10 mouse cellular contexts compared by ENCODE assay signal in genomic region chr6:42612218-42612617, GRCm38 (mm10). TPM values are rescaled to one million over a fixed set of nuclear protein-coding genes. Genes with fewer than 3 reads are reported as not detected.
DNase-seq lines count a peak whose midpoint lies in the region; ATAC-seq and TF ChIP-seq lines count a peak whose summit lies in the region.
"Had no signal": no experiment of that assay in that cellular context is flagged by ENCODE, and none has a peak within 500 bp of the region (broad histone marks: within the 10 kb centered on the region; RNA-seq: fewer than 3 reads in every experiment).

No protein-coding gene starts in this region.

- TF ChIP-seq CTCF in lung, embryonic 14.5 days (IDR thresholded peaks at IDR 0.05; ENCODE audit: low read depth): peak; percentile 63

- H3K4me1 ChIP-seq in lung, embryonic 14.5 days (ENCODE audit: insufficient read depth): no peaks in the 10 kb centered on the region

- no peaks in the 10 kb centered on the region for H3K27me3 ChIP-seq in lung, embryonic 14.5 days (ENCODE audit: insufficient read depth, low read length)

- no peaks in the 10 kb centered on the region for H3K36me3 ChIP-seq in lung, embryonic 14.5 days (ENCODE audit: insufficient read depth)

- ATAC-seq in lung, embryonic 14.5 days (ENCODE audit: insufficient read depth): no peak

- H3K4me3 ChIP-seq in lung, embryonic 14.5 days (ENCODE audit: low read depth, low read length): no peak overlapping the region

- H3K27ac ChIP-seq in lung, embryonic 14.5 days (ENCODE audit: low read depth): no peak overlapping the region

- H3K9ac ChIP-seq in lung, embryonic 14.5 days: no peak overlapping the region

- peak; percentile 3 to 6 for DNase-seq in heart, adult 18-20 months
- no peak for DNase-seq in heart, postnatal 4 days
- DNase-seq in lung, embryonic 14.5 days: peak; percentile 50
- DNase-seq in lung, adult 18-20 months: no peak
- peak; percentile 26 for DNase-seq in ZHBTc4 (ENCODE audit: low read depth, low spot score)
- peak; percentile 10 for DNase-seq in mesoderm, embryonic 11.5 days (ENCODE audit: low read depth, low spot score)
- DNase-seq in layer of hippocampus, adult 9-11 months: no peak
- no peak for DNase-seq in thymus, postnatal 36 days

- no peaks in the 10 kb centered on the region for H3K9me3 ChIP-seq in lung, embryonic 14.5 days (ENCODE audit: low read depth, low read length)

- no peak overlapping the region for H3K4me2 ChIP-seq in lung, embryonic 14.5 days

RNA-seq across cellular contexts. Expression of gene Tcaf3, which starts 14.7 kb away (rescaled TPM):
- not detected for total RNA-seq in heart, adult 18-20 months (2021)
- total RNA-seq in heart, postnatal 4 days (2021): not detected
- polyA plus RNA-seq in lung, embryonic 14.5 days (2014; fragmentation: Nextera tagmentation; extraction: Ambion mirVana): not detected in 2 replicates
- polyA plus RNA-seq: large intestine, adult 2 months; stomach, embryonic 14.5 days had no signal

RNA-seq across cellular contexts. Expression of gene Tcaf2, which starts 32.8 kb away (rescaled TPM):
- 1 to 10 TPM; 2.8 to 5.0 TPM for total RNA-seq in heart, adult 18-20 months (2021)
- 1 to 10 TPM; 4.2 to 5.3 TPM for total RNA-seq in heart, postnatal 4 days (2021)
- polyA plus RNA-seq in lung, embryonic 14.5 days (2014; fragmentation: Nextera tagmentation; extraction: Ambion mirVana): 3.6 and 3.7 TPM in 2 replicates

Comparison
In these comparisons a context has a peak if more than half of its experiments do, and no peak if none do; other contexts are left out.
1. DNase-seq: peak in heart, adult 18-20 months (2 of 2), lung, embryonic 14.5 days (single experiment), ZHBTc4 (single experiment) and mesoderm, embryonic 11.5 days (single experiment); none in heart, postnatal 4 days (single experiment), lung, adult 18-20 months (0 of 2), layer of hippocampus, adult 9-11 months (single experiment) and thymus, postnatal 36 days (0 of 2).